Mouse (Mus musculus): ENCODE measurements at regions not wholly inside any gene's neighbourhood (a gene's known extent, or its start where the extent isn't known, plus 50 kb on each side); places are given as distances from the start of the nearest gene placed in this dataset.

DNA sequence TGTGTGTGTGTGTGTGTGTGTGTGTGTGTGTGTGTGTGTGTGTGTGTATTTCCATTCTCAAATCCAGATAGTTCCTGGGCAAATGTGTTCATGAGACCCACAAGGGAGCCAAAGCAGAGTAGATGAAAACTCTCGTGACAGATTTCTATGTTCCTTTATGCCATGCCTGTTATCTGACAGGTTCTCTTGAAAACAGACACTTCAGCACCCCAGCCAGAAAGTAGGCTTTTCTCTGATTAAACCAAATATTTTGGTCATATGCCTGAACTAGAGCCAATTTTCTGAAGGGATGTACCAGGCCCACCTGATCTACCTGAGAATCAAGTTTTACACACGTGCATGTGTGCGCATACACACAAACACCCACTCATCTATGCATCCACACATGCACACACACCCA, 95.5 kb downstream of the Psat1 start:
- DNase-seq (ENCODE audit: extremely low spot score, low read depth, low spot score), result no peak

DNA sequence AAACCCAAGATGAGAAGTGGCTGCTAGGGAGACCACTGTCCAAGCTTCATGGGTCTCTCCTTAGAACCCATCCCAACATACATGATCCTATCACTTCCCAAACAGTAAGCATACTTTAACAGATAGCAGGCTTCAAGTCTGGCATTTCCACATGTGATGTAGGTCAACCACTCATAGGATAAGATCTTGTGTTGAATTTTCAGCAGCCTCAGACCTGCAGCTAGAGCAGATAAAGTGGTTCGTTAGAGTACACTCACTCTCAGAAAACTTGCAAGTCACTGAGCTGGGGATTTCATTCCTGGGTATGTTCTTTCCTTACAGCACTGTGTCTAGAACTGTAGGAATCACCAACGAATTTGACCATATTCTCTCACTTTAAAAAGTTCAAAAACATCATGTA, 96.4 kb downstream of the Psat1 start:
- DNase-seq (ENCODE audit: extremely low spot score, low read depth, low spot score), result no peak

DNA sequence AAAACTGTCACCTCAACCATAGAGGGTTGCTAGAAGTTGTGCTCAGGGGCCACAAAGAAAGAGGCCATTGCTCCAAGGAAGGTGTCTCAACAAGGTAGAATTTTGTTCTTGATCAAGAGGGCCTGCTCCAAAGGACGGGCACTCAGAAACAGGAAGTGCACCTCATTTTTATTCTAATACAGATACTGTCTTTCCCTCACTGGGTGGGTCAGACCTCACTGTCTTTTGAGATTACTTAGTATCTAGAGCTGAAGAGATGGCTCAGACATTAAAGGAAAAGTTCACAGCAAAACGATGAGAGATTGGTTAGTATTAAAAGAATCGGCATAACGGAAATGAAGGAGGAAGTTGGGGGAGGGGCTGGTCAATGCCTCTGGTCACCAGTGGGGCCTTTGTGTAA, 97.9 kb downstream of the Psat1 start:
- no peak for DNase-seq (ENCODE audit: extremely low spot score, low read depth, low spot score)

DNA sequence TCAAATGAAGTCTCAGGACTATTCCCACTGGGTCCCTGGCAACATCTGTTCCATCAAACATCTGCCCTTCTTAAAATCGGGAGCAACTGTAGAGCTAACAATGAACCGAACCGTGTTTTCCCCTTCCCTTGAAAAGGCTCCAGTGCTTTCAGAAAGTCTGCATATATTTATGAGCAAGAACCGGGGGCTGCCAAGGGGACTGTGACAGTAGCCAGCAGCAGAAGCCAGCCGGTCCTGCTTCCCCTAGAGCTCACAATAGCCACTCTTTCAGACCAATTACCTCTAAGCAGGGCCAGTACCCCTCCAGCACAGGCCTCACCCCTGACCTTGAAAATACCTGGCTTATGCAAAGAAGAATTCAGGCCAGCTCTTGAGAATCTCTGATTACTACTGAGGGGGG, 108.8 kb downstream of the Psat1 start:
- no peak for DNase-seq (ENCODE audit: extremely low spot score, low read depth, low spot score)

DNA sequence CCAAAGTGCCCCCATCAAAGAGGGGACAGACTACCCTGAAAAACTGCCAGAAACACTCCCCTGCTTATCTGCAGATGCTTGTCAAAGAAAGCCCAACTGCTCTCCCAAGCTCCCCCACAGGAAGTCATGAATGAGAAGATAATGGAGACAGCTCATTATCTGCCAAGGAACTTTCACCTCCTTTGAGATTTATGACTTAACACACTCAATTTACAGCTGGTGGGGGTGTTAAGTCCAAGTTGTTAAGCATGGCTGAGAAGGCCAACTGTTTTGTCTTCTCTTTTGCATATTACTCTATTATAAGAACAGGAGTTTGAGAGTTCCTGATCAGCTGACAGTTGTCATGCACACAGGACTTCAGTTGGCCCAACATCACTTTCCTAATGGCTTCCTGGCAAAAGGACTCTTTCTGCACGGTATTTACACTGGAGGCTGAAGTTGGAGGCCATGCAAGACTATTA, 109.4 kb downstream of the Psat1 start:
- DNase-seq (ENCODE audit: extremely low spot score, low read depth, low spot score), result no peak

DNA sequence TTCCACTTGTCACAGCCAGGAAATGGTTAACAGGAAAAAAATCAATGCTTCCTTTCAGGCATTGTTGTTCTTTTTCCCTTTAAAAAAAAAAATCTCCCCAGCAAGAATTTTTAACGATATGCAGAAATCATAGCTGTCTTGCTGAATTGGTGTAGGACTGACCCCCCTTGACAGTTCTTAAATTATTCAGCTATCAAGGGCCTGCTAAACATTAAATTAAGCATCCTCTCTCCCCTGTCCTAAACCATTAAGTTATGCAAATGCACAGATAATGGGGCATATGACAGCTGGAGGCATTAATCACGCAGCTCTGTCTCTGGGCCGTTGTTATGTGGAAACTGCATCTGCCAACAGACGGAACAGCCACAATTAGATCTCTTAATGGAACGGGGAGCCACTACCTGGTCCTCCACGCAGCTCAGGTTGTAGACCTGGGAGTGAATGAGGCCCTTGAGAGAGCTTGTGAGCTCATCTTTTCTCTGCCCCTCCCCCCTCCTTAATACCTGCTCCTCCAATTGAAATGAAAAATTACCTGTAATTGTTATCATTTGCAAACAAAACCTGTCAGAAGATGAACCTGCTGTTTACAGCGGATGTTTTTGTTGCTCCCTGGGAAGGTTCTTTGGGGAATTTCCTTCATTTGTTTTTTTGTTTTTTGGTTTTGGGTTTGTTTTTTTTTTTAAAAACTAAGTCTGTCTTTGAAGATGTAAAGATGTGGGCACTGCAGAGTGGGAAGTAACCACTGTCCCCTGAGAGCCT, 110.0 kb downstream of the Psat1 start:
- no peak for DNase-seq (ENCODE audit: extremely low spot score, low read depth, low spot score)

DNA sequence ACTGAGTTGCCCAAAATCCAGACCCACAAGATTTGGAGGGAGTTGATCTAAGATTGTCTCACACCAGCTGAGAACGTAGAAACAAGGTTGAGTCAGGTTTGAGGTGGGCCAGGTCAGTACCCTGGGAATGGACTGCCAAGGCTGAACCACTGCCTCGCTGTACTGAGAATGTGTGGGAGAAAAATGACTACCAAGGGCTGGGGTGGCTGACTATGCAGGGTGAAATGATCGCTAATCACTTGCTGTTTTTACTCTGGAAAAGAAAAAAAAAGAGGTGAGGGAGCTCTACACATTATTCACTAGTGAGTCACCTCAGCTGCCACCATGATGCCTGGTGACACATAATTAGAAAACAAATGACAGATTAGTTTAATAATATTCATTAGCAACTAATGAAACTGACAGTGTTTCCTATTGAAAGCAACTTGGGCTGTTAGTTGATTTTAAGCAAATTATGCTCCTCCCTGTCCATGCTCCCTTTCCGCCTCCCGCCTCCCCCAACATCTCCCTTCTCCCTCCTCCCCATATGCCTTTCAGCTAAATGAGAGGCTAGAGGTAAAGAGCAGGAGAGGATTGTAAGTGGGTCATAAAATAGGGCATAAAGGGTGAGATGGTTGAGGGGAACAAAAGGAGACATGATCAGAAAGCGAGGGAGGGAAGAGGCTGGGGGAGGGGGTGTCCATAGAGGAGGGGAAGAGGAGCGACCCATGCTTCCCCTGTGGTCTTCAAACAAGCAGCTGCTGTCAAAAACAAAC, 110.8 kb downstream of the Psat1 start:
- no peak for DNase-seq (ENCODE audit: extremely low spot score, low read depth, low spot score)

DNA sequence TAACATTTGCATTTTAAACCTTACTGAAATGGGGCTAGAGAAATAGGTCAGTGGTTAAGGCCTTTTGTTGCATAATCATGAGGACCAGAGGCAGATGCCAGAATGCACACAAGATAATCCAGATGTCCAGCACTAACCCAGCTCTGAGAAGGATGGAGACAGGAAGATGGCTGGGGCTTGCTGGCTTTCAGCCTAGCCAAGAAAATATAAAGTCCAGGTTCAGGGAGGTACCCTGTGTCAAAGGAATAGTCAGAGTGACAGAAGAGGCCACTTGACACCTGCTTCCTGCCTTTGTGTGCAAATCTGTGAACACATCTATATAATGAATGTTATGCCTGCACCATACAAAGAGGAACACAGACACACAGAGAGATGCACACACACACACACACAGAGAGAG, 116.8 kb downstream of the Psat1 start:
- DNase-seq (ENCODE audit: extremely low spot score, low read depth, low spot score), result no peak

DNA sequence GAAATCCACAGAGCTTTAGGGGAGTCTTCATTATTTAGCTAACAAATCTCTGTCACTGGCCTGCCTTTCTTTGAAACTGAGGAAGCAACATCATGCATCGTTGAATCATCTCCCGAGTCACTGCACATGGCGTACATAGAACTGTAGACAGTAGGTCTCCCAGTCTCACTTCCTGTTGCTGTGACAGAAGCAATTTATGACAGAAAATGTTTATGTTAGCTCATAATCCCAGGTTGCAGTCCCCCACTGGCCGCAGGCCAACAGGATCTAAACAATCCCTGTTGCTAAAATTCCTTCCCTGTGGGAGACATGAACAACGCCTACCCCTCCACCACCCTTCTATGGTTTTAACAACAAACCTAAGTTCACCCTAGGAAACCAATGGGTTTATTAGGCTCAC, 118.0 kb downstream of the Psat1 start:
- DNase-seq (ENCODE audit: extremely low spot score, low read depth, low spot score), result no peak

DNA sequence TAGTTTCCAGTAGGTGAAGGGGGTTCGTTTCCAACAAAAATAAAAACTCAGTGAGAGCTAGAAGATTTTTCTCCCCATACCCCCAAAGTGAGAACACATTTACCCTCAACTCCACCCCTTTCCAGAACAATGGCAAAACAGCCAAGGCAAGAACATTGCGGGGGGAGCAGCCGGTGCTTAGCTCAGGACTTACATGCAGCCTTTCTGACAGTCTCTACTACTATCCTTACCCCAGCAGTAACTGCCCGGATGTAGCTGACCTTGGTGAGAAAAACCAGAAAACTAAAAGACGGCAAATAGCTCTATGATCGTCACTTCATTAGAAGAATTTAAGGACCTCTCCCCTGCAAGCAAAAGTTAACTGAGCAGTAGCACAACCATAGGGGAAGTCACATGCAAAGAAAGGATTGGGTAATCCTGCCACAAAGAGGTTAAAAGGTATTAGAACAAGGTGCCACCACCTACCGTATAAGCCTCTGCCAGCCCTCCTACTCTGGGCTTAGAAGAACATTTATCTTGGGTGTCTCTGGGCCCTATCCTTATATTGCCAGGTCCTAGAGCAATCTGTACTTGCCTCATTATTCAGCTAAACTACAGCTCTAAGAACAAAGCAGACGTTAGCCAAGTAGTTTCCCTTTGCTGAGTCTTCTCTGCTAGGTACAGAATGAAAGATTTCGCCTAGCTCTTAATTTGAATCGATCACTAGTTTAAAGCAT, 119.0 kb downstream of the Psat1 start:
- DNase-seq (ENCODE audit: extremely low spot score, low read depth, low spot score), result no peak

DNA sequence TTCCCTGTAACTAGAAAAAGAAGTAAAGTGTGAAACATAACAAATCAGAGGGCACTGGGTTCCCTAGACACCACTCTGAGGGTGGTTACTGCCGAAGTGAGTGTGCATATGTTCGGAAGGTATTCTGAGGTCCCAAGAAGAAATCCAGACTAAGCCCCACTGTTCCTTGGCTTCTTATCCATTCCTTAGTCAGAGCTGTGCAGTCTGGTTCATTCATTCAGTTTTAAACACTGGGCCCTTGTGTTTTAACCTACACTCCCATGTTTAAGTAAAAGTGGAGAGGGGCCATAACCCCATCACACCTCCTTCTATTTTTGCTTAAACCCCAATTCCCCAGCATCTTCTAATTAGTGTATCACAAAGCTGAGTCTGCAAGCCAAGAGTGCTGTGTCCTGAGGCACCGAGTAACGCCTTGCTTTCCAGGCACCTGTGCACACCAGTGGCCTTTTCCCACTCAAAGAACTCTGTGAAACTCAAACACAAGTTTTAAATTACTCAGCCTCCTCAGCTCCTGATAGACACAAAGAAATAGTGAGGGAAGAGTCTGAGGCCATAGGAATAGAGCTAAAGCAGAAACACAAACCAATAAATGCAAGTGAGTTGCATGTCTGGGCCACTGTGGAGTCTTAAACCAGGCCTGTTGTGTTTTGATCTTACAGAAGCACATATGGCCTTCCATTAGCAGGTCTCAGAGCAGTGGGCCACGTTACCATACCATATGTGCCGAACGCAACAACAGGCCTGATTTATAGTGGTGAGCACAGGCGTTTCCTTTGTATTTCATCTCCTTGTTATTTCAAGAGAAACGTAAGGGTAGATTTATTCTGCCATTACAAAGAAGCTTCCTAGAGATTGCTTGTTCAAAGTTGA, 119.8 kb downstream of the Psat1 start:
- DNase-seq (ENCODE audit: extremely low spot score, low read depth, low spot score), result peak; percentile 77

DNA sequence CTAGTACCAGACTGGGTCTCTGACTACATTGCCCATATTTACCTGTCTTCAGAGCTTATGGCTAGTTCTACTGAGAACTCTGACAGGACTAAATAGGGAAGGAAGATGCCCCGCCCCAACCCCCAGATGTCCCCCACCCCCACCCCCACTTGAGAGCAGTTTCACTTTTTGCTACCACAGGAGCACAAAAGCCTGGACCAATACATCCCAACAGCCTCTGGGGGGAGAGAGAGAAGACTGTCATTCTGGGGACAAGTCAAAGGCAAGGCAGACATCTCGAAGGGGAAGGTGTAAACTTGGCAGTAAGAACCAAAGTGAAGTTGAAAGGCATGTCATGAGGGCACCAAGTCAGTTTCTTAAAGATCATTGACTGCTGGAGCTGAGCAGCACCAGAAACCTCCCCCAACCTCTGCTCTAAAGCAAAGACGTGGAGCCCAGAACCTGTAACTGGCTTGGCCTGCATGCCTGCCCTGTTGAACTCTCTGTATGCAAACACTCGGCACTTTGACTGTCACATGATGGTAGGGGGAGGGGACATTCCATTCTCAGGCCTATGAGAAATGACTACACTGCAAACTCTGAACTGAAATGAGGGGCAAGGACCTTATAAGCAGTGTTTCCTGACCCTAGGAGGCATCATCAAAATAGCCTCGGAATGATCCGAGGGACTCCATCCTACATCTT, 123.3 kb downstream of the Psat1 start:
- DNase-seq (ENCODE audit: extremely low spot score, low read depth, low spot score), result no peak

DNA sequence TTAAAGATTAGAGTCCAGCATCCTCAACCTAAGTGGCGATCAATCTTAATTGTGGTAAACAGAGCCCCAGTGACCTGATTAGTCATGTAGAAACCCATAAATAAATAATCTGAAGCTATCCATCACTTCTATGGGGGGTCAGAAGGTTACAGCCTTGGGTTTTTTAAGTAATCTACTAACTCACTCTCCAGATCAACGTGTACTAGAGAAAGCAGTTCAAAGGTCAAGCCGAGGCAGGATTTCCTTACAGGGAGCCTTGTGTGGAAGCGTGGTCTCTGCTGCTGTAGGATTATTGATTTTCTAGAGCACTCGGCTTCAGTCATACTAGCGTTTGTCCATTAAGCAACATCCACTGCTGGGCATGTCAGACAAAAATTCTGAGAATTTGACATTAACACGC, 127.1 kb downstream of the Psat1 start:
- no peak for DNase-seq (ENCODE audit: extremely low spot score, low read depth, low spot score)

DNA sequence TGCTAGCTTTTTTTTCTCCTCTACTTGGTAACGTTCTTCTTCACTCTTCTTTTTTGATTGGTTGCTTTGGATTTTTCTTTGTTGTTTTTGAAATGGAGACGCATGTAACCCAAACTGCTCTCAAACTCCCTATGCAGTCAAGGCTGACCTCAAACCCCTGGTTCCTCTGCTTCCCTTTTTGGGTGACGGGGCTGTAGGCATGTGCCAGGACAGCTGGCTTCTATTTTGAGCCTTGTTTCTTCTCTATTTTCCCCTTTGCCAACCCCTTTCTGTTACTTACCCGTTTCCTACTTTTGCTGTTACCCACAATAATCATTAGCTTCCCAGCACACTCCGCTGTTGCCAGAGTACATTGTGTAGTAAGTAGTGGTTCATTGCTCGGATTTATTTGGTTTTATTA, 132.0 kb downstream of the Psat1 start:
- no peak for DNase-seq (ENCODE audit: extremely low spot score, low read depth, low spot score)

DNA sequence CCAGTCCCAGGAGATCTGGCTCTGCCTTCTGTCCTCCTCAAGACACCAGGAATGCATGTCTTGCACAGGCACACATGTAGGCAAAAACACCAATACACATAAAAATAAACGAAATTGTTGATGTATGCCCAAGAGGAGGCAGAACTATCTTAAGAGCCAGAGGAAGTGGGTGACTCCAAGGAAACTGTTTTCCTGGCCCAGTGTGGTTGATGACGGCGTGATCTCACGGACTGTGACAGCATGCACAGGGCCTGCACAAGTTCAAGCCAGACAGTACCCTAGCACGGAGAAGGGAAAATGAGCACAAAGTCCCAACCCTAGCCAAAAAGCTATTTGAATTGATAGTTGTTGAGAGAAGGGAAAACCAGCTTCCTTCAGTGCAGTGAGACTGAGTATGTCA, 138.1 kb downstream of the Psat1 start:
- no peak for DNase-seq (ENCODE audit: extremely low spot score, low read depth, low spot score)

DNA sequence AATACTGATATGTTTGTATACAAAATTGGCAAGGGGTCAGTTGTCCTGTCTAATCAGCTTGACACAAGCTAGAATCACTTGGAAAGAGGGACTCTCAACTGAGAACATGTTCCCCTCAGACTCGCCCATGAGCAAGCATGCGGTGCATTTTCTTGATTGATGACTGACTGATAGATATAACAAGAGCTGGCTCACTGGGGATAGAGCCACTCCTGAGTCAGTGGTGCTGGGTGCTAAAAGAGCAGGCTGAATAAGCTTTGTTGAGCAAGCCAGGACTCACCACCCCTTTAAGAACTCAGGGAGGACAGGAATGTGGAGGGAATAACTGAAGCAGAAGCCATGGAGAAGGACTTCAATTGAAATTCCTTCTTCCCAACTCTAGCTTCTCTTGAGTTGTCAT, 139.5 kb downstream of the Psat1 start:
- DNase-seq (ENCODE audit: extremely low spot score, low read depth, low spot score), result no peak

DNA sequence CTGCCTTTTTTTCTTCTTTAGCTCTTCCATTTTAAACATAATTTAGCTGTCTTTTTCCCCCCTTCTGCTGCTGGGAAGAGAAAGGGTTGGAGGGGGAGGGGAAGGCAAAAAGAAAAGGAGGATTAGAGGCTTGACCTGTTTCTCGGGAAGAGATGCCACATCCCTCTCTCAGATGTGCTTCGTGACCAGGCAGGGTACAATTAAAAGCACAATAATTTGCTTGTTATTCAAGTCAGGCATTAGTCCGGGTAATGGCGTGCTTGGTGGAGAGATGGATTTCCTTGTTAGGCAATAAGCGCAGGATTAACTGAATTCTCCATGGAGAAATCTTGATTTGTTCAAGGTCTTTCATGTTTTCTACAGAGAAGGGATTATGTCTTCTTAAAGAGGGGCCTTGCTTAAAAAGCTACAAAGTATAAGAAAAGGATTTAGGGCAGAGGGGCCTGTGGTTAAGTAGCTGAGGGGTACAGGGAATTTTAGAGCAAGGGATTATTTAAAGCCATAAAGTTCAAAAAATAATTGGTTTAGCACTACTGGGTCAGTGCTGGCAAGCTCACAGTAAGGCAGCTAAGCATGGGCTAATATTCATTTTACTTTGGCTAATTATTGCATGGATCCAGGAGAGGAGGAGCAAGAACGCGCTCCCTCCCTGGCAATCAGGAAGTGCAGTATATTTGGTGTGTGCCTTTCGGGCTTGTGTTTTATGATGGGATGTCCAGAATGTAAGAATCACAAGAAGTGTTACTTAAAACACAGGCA, 143.8 kb downstream of the Psat1 start:
- DNase-seq (ENCODE audit: extremely low spot score, low read depth, low spot score), result no peak

DNA sequence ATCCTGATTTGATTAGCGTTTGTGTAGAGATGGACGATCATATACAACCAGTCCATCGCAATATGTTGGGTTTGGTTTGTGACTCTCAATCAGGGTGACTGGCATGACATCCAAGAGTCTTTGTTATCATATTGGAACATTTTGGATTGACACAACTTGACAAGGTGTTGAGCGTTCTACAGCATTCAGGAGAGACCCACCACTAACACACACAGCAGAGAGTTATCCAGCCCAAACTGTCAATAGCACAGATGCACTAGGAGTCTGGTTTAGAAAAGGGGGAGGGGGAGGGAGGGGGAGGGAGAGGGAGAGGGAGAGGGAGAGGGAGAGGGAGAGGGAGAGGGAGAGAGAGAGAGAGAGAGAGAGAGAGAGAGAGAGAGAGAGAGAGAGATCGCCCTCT, 144.5 kb downstream of the Psat1 start:
- DNase-seq (ENCODE audit: extremely low spot score, low read depth, low spot score), result no peak

DNA sequence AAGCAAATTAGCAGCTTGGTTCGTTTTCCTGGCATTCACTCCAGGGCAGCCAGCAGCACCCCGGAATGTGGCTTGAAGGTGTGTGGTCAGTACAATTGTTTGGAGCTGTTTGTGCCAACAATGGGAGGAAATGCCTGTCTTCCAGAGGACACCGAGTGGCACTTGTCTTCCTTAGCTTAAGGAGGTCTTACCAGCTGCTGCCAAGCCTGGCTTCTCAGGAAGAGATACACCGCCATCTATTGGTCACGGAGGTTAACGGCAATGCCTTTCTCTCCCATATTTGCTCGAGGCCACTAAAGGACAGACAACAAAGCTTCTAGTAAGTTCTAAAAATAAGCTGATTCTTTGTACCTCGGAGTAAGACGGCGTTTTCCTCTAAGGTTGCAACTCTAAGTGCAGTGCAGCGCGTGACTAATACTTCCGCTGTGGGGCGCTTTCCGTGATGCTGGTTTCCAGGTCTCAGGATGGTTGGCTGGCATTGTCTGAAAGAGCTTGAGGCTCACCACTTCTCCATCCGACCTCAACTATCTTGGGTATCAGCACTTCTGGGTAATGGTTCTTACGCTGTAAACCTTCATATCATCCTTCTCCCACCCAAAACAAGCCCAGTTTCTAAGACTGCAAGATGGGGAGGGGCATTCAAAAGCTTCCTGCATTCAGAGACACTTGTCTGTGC, 145.2 kb downstream of the Psat1 start:
- peak; percentile 83 for DNase-seq (ENCODE audit: extremely low spot score, low read depth, low spot score)

Measured in hindlimb bud, embryonic 11.5 days (tissue).